Mouse (Mus musculus) limb, embryonic 12.5 days (tissue): ENCODE measurements at regions not wholly inside any gene's neighbourhood (a gene's known extent, or its start where the extent isn't known, plus 50 kb on each side); places are given as distances from the start of the nearest gene placed in this dataset.

Experiments
- ATAC-seq: fragments of 200-750 bp; cut with Nextera tagmentation; 2 replicates; pipeline ENCODE4 v1.8.0; 2017; ENCODE audit warnings: low read depth, moderate TSS enrichment; ENCODE audit not compliant: insufficient number of reproducible peaks, insufficient read depth, low FRiP score, low TSS enrichment
- H3K27ac ChIP-seq: fragments of 300-500 bp; sonication (generic); 2 replicates; pipeline ENCODE4 v1.5.1; 2016; ENCODE audit warnings: mild to moderate bottlenecking, moderate library complexity
- H3K27me3 ChIP-seq: fragments of 300-500 bp; sonication (generic); 2 replicates; pipeline ENCODE4 v1.6.1; 2016; ENCODE audit warnings: mild to moderate bottlenecking, moderate library complexity
- H3K36me3 ChIP-seq: fragments of 300-500 bp; sonication (generic); 2 replicates; pipeline ENCODE4 v1.6.1; 2016; ENCODE audit warnings: mild to moderate bottlenecking, moderate library complexity
- H3K4me1 ChIP-seq: fragments of 300-500 bp; sonication (generic); replicated peaks from 2 replicates; pipeline ENCODE4 v1.6.1; 2016
- H3K4me2 ChIP-seq: fragments of 300-500 bp; sonication (generic); 2 replicates; pipeline ENCODE4 v1.6.1; 2016; ENCODE audit warnings: mild to moderate bottlenecking, moderate library complexity
- H3K4me3 ChIP-seq: fragments of 300-500 bp; sonication (generic); replicated peaks from 2 replicates; pipeline ENCODE4 v1.5.1; 2016; ENCODE audit warnings: mild to moderate bottlenecking
- H3K9ac ChIP-seq: fragments of 300-500 bp; sonication (generic); replicated peaks from 2 replicates; pipeline ENCODE4 v1.6.1; 2016; ENCODE audit warnings: mild to moderate bottlenecking, moderate library complexity
- H3K9me3 ChIP-seq: fragments of 300-500 bp; sonication (generic); 2 replicates; pipeline ENCODE4 v1.6.1; 2016; ENCODE audit warnings: mild to moderate bottlenecking, moderate library complexity
- WGBS: fragments of 180-500 bp; shearing (Covaris S2); methylation state at CpG from one replicate; pipeline ENCODE4 v1.1.7; 2016; 5-methylcytosine and 5-hydroxymethylcytosine counted together

DNA sequence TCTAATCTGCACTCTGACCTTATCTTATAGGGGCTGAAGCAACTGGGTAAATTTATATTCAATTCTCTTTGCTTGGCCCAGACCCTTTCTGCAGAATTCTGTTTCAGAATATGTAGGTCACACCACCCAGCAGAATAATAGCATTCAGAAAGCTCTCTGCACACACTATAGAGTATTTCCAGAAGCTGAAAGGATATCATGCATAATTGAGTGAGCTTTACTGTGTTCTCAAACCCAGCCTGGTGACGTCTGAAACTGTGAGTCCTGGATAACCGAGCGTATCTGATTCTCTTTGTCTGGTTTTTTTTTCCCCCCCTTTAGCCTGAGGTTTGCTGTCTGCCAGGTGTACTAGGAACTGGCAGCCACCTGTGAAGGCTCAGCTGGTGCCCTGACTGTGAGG, 94.4 kb upstream of the Nck2 start:
- 70% methylated on average over 3 of the region's 3 CpGs for WGBS
- H3K9me3 ChIP-seq, result no peaks in the 10 kb centered on the region

DNA sequence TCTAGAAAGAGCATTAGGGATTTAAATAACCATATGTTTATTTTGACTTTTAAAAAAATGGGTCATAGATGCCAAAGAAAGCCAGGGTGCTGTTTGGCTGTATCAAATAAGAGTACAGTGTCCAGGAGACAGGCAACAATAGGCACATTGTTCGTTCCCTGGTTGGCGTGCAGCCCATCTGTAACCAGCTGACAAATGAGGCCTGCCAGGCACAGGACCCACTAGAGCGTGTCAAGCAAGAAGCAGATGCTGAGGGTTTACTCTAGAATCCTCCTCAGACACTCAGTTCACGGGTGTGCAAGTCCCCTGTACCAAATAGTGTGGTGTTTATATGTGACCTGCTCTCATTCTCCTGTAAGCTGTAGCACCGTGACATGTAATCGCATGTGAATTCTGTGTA, 86.2 kb upstream of the Nck2 start:
- H3K4me2 ChIP-seq, result no peak overlapping the region
- WGBS, result 58% methylated on average over 6 of the region's 6 CpGs
- H3K4me3 ChIP-seq, result no peak overlapping the region
- H3K36me3 ChIP-seq, result no peaks in the 10 kb centered on the region
- ATAC-seq, result 0 out of 2 replicates have a peak, but pooled peaks have one; percentile 52
- H3K9ac ChIP-seq, result no peak overlapping the region
- H3K4me1 ChIP-seq, result peaks cover 27% of the 10 kb centered on the region; the same call in 1 of the 2 replicates
- H3K9me3 ChIP-seq, result no peaks in the 10 kb centered on the region
- H3K27me3 ChIP-seq, result no peaks in the 10 kb centered on the region
- no peak overlapping the region for H3K27ac ChIP-seq

More for the DNA sequence above, 94.4 kb upstream of the Nck2 start:
- Histone ChIP-seq H3K36me3 (no peaks in the 10 kb centered on the region), H3K4me1 (no peaks in the 10 kb centered on the region), H3K4me3 (no peak overlapping the region), H3K27me3 (no peaks in the 10 kb centered on the region), H3K27ac (no peak overlapping the region), H3K4me2 (no peak overlapping the region), H3K9ac (no peak overlapping the region)
- ATAC-seq, result no peak

DNA sequence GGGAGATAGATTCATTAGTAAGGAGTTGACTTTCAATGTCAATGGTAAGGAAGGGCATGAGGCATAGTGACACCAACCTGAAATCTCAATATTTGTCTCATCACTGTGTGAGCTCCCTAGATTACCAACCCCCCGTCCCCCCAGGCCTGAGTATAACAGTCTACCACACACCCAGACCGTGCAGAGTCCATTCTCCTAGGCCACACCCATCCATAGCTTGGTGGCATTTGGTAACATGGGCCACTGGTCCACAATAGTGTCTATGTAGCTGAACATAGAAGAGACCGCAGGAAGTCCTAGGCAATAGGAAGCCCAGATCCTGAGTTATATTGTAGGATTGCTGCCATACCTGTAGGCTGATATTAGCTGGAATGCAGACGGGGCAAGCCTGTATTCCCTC, 84.7 kb upstream of the Nck2 start:
- no peak overlapping the region for H3K27ac ChIP-seq

DNA sequence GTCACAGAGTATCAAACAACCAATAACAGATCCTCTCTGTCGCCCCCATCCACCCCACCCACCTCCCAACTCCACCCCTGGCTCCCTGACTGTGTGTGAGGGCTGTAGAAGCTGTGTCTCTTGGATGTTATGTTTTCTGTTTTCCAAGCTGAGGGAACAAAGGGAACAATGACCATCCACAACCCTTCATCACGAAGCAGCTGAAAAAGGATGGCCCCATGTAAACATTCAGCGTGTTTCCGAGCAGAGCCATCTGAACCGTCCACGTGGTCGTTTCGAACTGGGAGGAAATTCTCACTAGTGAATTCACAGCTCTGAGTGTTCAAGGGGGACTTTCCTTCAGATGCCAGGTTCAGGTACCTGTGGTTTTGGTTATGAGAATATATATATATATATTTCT, 84.1 kb upstream of the Nck2 start:
- H3K27ac ChIP-seq, result no peak overlapping the region
- no peak overlapping the region for H3K9ac ChIP-seq
- peaks cover 27% of the 10 kb centered on the region; the same call in 1 of the 2 replicates for H3K4me1 ChIP-seq
- no peak overlapping the region for H3K4me3 ChIP-seq
- H3K4me2 ChIP-seq, result no peak overlapping the region
- no peak for ATAC-seq
- no peaks in the 10 kb centered on the region for H3K36me3 ChIP-seq
- WGBS, result 68% methylated on average over 8 of the region's 8 CpGs
- no peaks in the 10 kb centered on the region for H3K27me3 ChIP-seq
- no peaks in the 10 kb centered on the region for H3K9me3 ChIP-seq

More for the DNA sequence above, 84.7 kb upstream of the Nck2 start:
- no peaks in the 10 kb centered on the region for H3K9me3 ChIP-seq
- no peak overlapping the region for H3K4me2 ChIP-seq
- H3K9ac ChIP-seq, result no peak overlapping the region
- no peak overlapping the region for H3K4me3 ChIP-seq
- 86% methylated on average over 4 of the region's 4 CpGs for WGBS
- no peaks in the 10 kb centered on the region for H3K27me3 ChIP-seq
- no peaks in the 10 kb centered on the region for H3K36me3 ChIP-seq
- peaks cover 27% of the 10 kb centered on the region; the same call in 1 of the 2 replicates for H3K4me1 ChIP-seq
- ATAC-seq, result no peak

DNA sequence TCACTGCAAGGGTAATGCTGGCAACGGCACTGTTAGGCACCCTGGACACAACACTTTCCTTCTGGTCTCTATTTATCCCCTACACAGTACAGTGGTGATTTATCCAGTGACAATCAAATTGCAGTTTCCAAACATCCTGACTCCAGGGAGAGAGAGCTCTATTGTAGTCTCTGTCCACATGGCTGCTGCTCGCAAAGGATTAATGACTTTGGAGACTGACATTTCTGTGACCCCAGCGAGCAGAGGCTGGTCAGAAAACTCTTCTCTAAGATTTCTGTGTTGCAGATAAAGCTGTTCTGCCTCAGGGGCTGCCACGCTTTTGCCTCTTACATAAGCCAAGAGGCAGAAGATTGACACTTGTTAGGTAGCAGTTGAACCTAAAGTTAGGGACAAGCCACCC, 83.6 kb upstream of the Nck2 start:
- Histone ChIP-seq H3K4me3 (no peak overlapping the region), H3K4me2 (no peak overlapping the region), H3K36me3 (no peaks in the 10 kb centered on the region), H3K27ac (no peak overlapping the region), H3K9ac (no peak overlapping the region), H3K27me3 (no peaks in the 10 kb centered on the region), H3K9me3 (no peaks in the 10 kb centered on the region), H3K4me1 (peaks cover 27% of the 10 kb centered on the region; the same call in 1 of the 2 replicates)
- 23% methylated on average over 4 of the region's 4 CpGs for WGBS
- no peak for ATAC-seq

DNA sequence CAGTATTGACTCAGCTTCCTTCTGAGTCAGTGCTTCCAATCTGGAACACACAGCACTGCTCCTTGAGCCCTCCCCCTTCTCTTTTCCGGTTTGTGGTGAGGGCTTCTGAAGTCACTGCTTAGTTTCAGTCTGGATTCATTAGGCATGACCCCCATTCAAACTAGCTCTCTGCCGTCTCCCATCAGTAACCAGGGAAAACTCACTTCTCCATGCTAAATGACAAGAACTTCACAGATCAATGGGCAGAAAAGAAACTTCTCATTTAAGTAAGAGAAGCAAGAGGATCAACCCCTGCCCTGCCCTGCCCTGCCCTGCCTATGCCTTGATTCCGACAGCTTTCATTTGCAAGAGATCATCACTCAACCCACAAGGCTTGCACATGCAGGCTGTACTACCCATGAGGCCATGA, 82.9 kb upstream of the Nck2 start:
- ATAC-seq, result no peak
- Histone ChIP-seq H3K27me3 (no peaks in the 10 kb centered on the region), H3K4me3 (no peak overlapping the region), H3K36me3 (no peaks in the 10 kb centered on the region), H3K9ac (no peak overlapping the region), H3K4me2 (no peak overlapping the region), H3K27ac (no peak overlapping the region), H3K9me3 (no peaks in the 10 kb centered on the region), H3K4me1 (peaks cover 27% of the 10 kb centered on the region; the same call in 1 of the 2 replicates)
- 32% methylated on average over 3 of the region's 3 CpGs for WGBS

DNA sequence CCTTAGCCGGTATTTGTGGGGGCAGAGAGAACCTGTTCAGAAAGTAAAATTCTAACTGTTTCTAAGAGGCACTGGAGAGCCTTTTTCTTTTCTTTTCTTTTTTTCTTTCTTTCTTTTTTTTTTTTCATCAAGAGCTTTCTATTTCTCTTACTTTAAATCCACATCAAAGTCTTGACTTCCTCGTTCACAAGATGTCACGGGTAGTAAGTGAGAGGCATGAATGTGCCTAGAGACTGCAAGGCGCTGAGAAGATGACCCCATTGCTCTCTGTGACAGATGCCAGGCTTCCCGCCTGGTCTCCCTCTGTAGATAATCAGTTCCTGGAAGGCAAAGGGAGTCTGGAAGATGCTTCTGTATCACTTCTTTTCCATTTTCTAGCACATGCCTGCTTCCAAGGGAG, 82.2 kb upstream of the Nck2 start:
- H3K9ac ChIP-seq, result no peak overlapping the region
- no peak overlapping the region for H3K27ac ChIP-seq
- peaks cover 27% of the 10 kb centered on the region; the same call in 1 of the 2 replicates for H3K4me1 ChIP-seq
- no peak for ATAC-seq
- H3K4me2 ChIP-seq, result no peak overlapping the region
- no peaks in the 10 kb centered on the region for H3K27me3 ChIP-seq
- no peaks in the 10 kb centered on the region for H3K36me3 ChIP-seq
- H3K9me3 ChIP-seq, result no peaks in the 10 kb centered on the region
- 51% methylated on average over 5 of the region's 5 CpGs for WGBS
- no peak overlapping the region for H3K4me3 ChIP-seq

DNA sequence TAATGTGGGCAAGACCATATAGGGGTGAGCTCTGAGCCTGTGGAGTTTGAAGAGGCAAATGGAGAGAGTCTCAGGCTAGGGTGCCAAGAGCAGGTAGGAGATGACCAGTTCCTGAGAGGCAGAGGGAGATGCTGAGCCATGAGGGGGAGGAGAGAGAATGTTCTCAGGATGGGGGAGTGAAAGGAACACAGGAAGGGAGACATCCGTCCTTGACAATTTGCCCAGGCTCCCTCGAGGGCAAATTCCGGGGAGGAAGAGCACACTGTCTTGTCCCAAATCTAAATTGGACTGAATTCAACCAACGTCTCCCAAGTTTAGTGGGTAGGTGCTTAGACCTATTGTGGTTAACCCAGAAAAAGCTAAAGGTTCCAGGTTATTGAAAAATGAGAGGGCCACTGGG, 81.2 kb upstream of the Nck2 start:
- Histone ChIP-seq H3K27me3 (no peaks in the 10 kb centered on the region), H3K4me3 (no peak overlapping the region), H3K4me1 (peaks cover 25% of the 10 kb centered on the region; the same call in 1 of the 2 replicates), H3K9ac (no peak overlapping the region), H3K9me3 (no peaks in the 10 kb centered on the region), H3K27ac (no peak overlapping the region), H3K36me3 (no peaks in the 10 kb centered on the region), H3K4me2 (no peak overlapping the region)
- ATAC-seq, result no peak
- 84% methylated on average over 4 of the region's 4 CpGs for whole genome bisulfite sequencing

DNA sequence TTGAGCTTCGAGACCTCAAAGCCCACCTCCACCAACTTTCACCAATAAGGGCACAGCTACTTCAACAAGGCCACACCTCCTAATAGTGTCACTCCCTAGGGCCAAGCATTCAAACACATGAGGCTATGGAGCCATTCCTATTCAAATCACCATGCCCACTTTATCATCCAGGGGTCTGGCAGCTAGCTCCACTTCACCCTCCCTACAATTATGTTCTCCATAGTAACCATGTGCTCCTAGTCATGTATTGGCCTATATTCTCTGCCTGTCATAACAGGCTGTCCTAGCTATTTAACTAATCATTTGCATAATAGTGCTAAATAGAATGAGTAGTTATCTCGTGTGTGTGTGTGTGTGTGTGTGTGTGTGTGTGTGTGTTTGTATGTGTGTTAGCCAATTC, 77.9 kb upstream of the Nck2 start:
- no peak for ATAC-seq
- H3K36me3 ChIP-seq, result no peaks in the 10 kb centered on the region
- no peaks in the 10 kb centered on the region for H3K9me3 ChIP-seq
- no peak overlapping the region for H3K9ac ChIP-seq
- 72% methylated on average over 2 of the region's 2 CpGs for whole genome bisulfite sequencing
- peaks cover 4% of the 10 kb centered on the region; the same call in 1 of the 2 replicates for H3K4me1 ChIP-seq
- H3K27me3 ChIP-seq, result no peaks in the 10 kb centered on the region
- no peak overlapping the region for H3K4me2 ChIP-seq
- no peak overlapping the region for H3K27ac ChIP-seq
- no peak overlapping the region for H3K4me3 ChIP-seq

DNA sequence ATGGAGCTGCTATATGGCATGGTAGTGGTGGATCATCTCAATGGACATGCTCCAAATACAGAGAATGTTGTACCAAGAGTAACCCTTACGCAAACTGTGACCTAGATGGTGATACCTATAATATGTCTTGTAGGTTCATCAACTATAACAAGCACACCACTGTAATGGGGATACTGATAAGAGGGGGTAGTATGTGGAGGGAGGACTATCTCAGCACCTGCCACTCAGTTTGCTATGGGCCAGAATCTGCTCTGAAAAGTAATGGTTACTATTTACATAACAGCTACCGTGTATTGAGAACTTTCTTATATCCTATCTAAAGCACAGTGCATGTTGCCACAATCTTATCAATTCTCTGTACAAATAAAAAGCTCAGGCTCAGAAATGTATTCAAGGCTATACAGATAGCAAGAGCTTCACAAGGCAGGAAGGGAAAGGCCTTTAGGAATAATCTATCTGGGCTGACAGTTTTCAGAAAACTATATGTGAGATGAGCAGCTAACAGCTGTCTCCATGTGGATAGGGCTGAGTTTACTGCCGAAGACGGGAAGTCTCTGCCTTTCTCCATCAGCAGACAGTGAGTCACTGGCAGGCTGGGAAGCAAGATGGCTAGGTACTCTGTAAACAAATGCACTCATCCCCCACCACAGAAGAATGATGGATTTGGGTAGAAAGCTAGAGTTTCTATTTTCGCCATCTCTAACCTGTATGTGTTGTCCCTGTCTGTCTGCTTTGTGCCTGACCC, 77.1 kb upstream of the Nck2 start:
- no peaks in the 10 kb centered on the region for H3K4me1 ChIP-seq
- H3K27me3 ChIP-seq, result no peaks in the 10 kb centered on the region
- H3K4me2 ChIP-seq, result no peak overlapping the region
- no peaks in the 10 kb centered on the region for H3K36me3 ChIP-seq
- no peaks in the 10 kb centered on the region for H3K9me3 ChIP-seq
- H3K9ac ChIP-seq, result no peak overlapping the region
- no peak overlapping the region for H3K27ac ChIP-seq
- no peak for ATAC-seq
- no peak overlapping the region for H3K4me3 ChIP-seq
- WGBS, result 87% methylated on average over 5 of the region's 5 CpGs

DNA sequence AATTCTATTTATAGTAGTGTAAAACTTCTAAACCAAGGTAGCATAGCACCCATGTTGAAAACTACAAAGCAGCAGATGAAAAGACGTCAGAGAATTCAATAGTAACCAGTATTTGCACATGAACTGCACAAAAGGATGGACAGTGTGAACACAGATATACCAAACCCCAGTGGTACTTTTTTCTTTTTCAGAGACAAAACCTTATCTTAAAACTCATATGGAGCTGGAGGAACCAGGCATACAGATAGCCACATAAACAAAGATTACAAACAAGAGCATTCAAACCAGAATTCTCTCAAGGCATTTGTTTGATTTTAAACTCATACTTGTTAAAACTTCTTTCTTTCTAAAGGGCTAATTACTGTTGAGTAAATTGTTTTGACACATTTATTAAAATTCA, 72.5 kb upstream of the Nck2 start:
- Histone ChIP-seq H3K9me3 (no peaks in the 10 kb centered on the region), H3K9ac (no peak overlapping the region), H3K27me3 (no peaks in the 10 kb centered on the region), H3K27ac (no peak overlapping the region), H3K4me1 (no peaks in the 10 kb centered on the region), H3K36me3 (no peaks in the 10 kb centered on the region), H3K4me2 (no peak overlapping the region), H3K4me3 (no peak overlapping the region)
- 91% methylated on average over 1 of the region's 1 CpGs for WGBS
- no peak for ATAC-seq

DNA sequence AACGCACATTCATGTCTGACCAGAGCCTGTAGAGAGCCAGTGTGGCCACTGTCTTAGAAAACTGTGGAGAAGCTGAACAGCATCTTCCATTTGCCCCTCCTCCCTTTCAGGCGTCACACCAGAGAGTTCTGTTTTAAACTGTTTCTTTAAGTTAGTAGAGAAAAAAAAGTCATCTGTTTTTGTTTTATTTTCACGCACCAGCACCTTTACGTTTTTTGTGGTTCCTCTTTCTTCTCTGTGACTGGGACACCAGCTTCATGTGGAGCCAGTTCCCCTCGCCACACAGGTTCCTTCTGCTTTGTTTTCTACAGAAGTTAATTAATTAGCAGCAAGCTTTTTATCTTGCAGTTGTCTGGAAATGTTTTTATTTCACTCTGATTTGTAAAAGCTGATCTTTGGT, 69.4 kb upstream of the Nck2 start:
- Histone ChIP-seq H3K27me3 (no peaks in the 10 kb centered on the region), H3K9me3 (no peaks in the 10 kb centered on the region), H3K9ac (no peak overlapping the region), H3K27ac (no peak overlapping the region), H3K4me3 (no peak overlapping the region), H3K4me2 (no peak overlapping the region), H3K4me1 (no peaks in the 10 kb centered on the region; the same call in 1 of the 2 replicates), H3K36me3 (no peaks in the 10 kb centered on the region)
- ATAC-seq, result no peak
- 41% methylated on average over 5 of the region's 5 CpGs for WGBS
